Mouse (Mus musculus) kidney, postnatal 36 days (tissue): ENCODE data around the gene Slc10a4.
"Not testable (repeated sequence)": the region's sequence is repeated elsewhere in the genome, so short reads cannot be mapped to it uniquely, and the experiment has no call there.

Experiments used
- DNase-seq, 2 experiments: peaks; one replicate each; pipeline ENCODE4 v3.0.0; 2021 to 2022; ENCODE audit warnings: mixed read lengths in 2 of 2

Gene Slc10a4

GRCm38 (mm10) chr5:73006784-73007581, at the start of gene Slc10a4:
TSS of gene Slc10a4 (plus strand) at chr5:73006883.
- DNase-seq = peak; percentile 4 to 52

- DNase-seq = no peak
Observed at GRCm38 (mm10) chr5:72957281-72957680, 49.4 kb upstream of the Slc10a4 start.

GRCm38 (mm10) chr5:72960096-72960495, 46.6 kb upstream of the Slc10a4 start:
- peak in 1 of 2 experiments; percentile 10 for DNase-seq

- DNase-seq = no peak
Observed at GRCm38 (mm10) chr5:72965706-72966105, 41.0 kb upstream of the Slc10a4 start.

GRCm38 (mm10) chr5:72972435-72972834, 34.2 kb upstream of the Slc10a4 start:
- DNase-seq = no peak

- no peak for DNase-seq
Observed at GRCm38 (mm10) chr5:72972934-72973333, 33.7 kb upstream of the Slc10a4 start.

GRCm38 (mm10) chr5:72974602-72975001, 32.1 kb upstream of the Slc10a4 start, which contains the start of gene Gm10135:
TSS of gene Gm10135 (minus strand) at chr5:72974702.
- DNase-seq = no peak

GRCm38 (mm10) chr5:72975996-72976395, 30.7 kb upstream of the Slc10a4 start:
- no peak for DNase-seq

- no peak for DNase-seq
Observed at GRCm38 (mm10) chr5:72976539-72976938, 30.1 kb upstream of the Slc10a4 start.

GRCm38 (mm10) chr5:72984091-72984490, 22.6 kb upstream of the Slc10a4 start:
- DNase-seq = peak; percentile 11 to 30

- no peak for DNase-seq
Observed at GRCm38 (mm10) chr5:72987786-72988185, 18.9 kb upstream of the Slc10a4 start.

GRCm38 (mm10) chr5:72989756-72990155, 16.9 kb upstream of the Slc10a4 start:
- DNase-seq = no peak

- no peak for DNase-seq
Observed at GRCm38 (mm10) chr5:72992474-72992873, 14.2 kb upstream of the Slc10a4 start.

- DNase-seq = no peak
Observed at GRCm38 (mm10) chr5:72994424-72994823, 12.3 kb upstream of the Slc10a4 start.

- DNase-seq = no peak
Observed at GRCm38 (mm10) chr5:72994928-72995327, 11.8 kb upstream of the Slc10a4 start.

- no peak for DNase-seq
Observed at GRCm38 (mm10) chr5:72995379-72995778, 11.3 kb upstream of the Slc10a4 start.

GRCm38 (mm10) chr5:72998546-72998945, 8.1 kb upstream of the Slc10a4 start:
- DNase-seq = not testable (repeated sequence)

- no peak for DNase-seq
Observed at GRCm38 (mm10) chr5:73004046-73004445, 2.6 kb upstream of the Slc10a4 start.

GRCm38 (mm10) chr5:73007582-73007959, 888 bp downstream of the Slc10a4 start:
- no peak for DNase-seq

- DNase-seq = peak in 1 of 2 experiments; percentile 21
Observed at GRCm38 (mm10) chr5:73008230-73008629, 1.5 kb downstream of the Slc10a4 start.

GRCm38 (mm10) chr5:73011806-73012205, 5.1 kb downstream of the Slc10a4 start:
- DNase-seq = not testable (repeated sequence)

- not testable (repeated sequence) for DNase-seq
Observed at GRCm38 (mm10) chr5:73012884-73013610, 6.4 kb downstream of the Slc10a4 start.

- DNase-seq = peak in 1 of 2 experiments; percentile 17
Observed at GRCm38 (mm10) chr5:73013611-73014287, 7.1 kb downstream of the Slc10a4 start.
